Mouse (Mus musculus) olfactory bulb, adult 2 months (tissue): ENCODE results near the gene Csmd2.

Experiments
- CTCF ChIP-seq: fragments of 200-500 bp; IDR thresholded peaks from 2 replicates; pipeline ENCODE4 v1.5.1; 2012; ENCODE audit warnings: low read depth, mild to moderate bottlenecking, low read length, moderate library complexity; ENCODE audit not compliant: insufficient read depth
- POLR2A ChIP-seq: fragments of 200-500 bp; IDR thresholded peaks from 2 replicates; pipeline ENCODE4 v1.6.1; 2012; ENCODE audit warnings: mild to moderate bottlenecking, low read depth, low read length, moderate library complexity; ENCODE audit not compliant: insufficient read depth

DNA sequence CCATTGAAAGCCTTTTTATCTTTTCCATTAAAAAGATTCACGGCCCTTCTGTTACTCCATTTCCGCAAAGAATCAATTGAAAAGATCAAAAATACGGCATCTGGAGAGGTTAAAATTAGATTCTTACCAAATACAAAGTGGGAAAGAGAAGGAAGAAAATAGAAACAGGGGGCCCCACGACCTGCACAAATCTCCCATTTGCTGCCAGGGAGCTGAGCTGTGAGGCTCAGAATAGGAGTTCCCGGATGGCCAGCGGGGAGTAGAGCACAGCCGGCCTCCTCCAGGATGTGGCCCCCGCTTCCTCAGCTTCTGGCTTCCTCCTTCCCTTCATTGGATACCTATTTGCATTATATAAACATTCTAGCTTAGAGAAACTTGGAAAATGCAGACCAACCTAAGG is 97.4 kb downstream of the Csmd2 start:
- TF ChIP-seq POLR2A (no peak), CTCF (no peak)
